Mouse (Mus musculus): ENCODE results near the gene Abcc12. TPM values are rescaled to one million over a fixed set of nuclear protein-coding genes. Genes with fewer than 3 reads are reported as not detected.

Abcc12 gene
- total RNA-seq (2012; rRNA removed) = not detected in 2 replicates
- total RNA-seq (2014; rRNA removed) = not detected in 2 replicates
- not detected in 2 replicates for polyA plus RNA-seq (2012; ENCODE audit: insufficient read length, low read depth)

- dilution Hi-C loops (cut with MboI; ENCODE audit: extremely low pct_ligation_motif_present, extremely low pct_unique_long_range_greater_than_20kb, low sequenced_read_pairs) = no loop called here
- H3K4me3 ChIP-seq (replicated peaks in 1 of 3; ENCODE audit: low read depth in 2 of 3, low read length in 2 of 3, poor library complexity in 1 of 3) = no peak within 1 kb of the TSS
Observed at GRCm38 (mm10) chr8:86580458-86580857, at the start of gene Abcc12. Gene Abcc12 (minus strand): TSS chr8:86580686.

GRCm38 (mm10) chr8:86630212-86630611, 49.7 kb upstream of the Abcc12 start:
- Histone ChIP-seq H3K4me3 (replicated peaks in 1 of 3; ENCODE audit: low read depth in 2 of 3, low read length in 2 of 3, poor library complexity in 1 of 3) (no peak overlapping the region), H3K9me3 (replicated peaks; ENCODE audit: low read length) (no peaks in the 10 kb centered on the region), H3K79me2 (replicated peaks; ENCODE audit: control insufficient read depth, extremely low read depth, insufficient read depth, poor library complexity, severe bottlenecking) (peaks cover 5% of the 10 kb centered on the region; the same call in 1 of the 2 replicates), H3K36me3 (replicated peaks in 1 of 2; ENCODE audit: control insufficient read depth in 1 of 2, insufficient read depth in 1 of 2, low read length in 1 of 2) (peaks cover 15 to 44% of the 10 kb centered on the region in 2 experiments), H3K27ac (ENCODE audit: insufficient read depth, low read depth) (no peak overlapping the region), H3K9ac (ENCODE audit: insufficient read depth, low read depth) (no peak overlapping the region), H3K4me1 (ENCODE audit: control insufficient read depth in 1 of 2, insufficient read depth in 2 of 2) (peaks cover 0 to 18% of the 10 kb centered on the region in 2 experiments; a peak in 2 of 4 replicates), H3K4me2 (ENCODE audit: insufficient read depth, low read depth, poor library complexity, severe bottlenecking) (no peak overlapping the region), H3K27me3 (replicated peaks) (no peaks in the 10 kb centered on the region)
- DNase-seq (ENCODE audit: extremely low read depth) = no peak
- in situ Hi-C loops (cut with MboI; ENCODE audit: low pct_ligation_motif_present, low pct_unique_long_range_greater_than_20kb, low sequenced_read_pairs) (no loop called here), dilution Hi-C loops (cut with MboI; ENCODE audit: extremely low pct_ligation_motif_present, extremely low pct_unique_long_range_greater_than_20kb, low sequenced_read_pairs) (no loop called here)
- no peak for TF ChIP-seq GABPA (IDR thresholded peaks at IDR 0.05; ENCODE audit: insufficient replicate concordance, low read depth, low read length)
- no peak for TF ChIP-seq USF1 (IDR thresholded peaks at IDR 0.05; ENCODE audit: low read depth, low read length)
- no peak for TF ChIP-seq E2F4 (IDR thresholded peaks at IDR 0.05; ENCODE audit: insufficient replicate concordance, low read depth, low read length)
- TF ChIP-seq NELFE (IDR thresholded peaks at IDR 0.05; ENCODE audit: low read depth, low read length) = no peak
- no peak for TF ChIP-seq NRF1 (IDR thresholded peaks at IDR 0.05; ENCODE audit: low read depth, low read length)
- TF ChIP-seq KAT2A (IDR thresholded peaks at IDR 0.05; ENCODE audit: insufficient replicate concordance, low read length) = no peak
- TF ChIP-seq EP300 (IDR thresholded peaks at IDR 0.05; ENCODE audit: low read length) = no peak
- TF ChIP-seq CHD2 (IDR thresholded peaks at IDR 0.05; ENCODE audit: low read length) = no peak
- TF ChIP-seq UBTF (IDR thresholded peaks at IDR 0.05; ENCODE audit: low read depth, low read length) = no peak

More at GRCm38 (mm10) chr8:86580458-86580857, at the start of gene Abcc12:
- peaks cover 8% of the 10 kb centered on the region for H3K27me3 ChIP-seq (replicated peaks)
- peaks cover 0 to 3% of the 10 kb centered on the region in 2 experiments; a peak in 2 of 4 replicates for H3K4me1 ChIP-seq (ENCODE audit: control insufficient read depth in 1 of 2, insufficient read depth in 2 of 2)
- in situ Hi-C loops (cut with MboI; ENCODE audit: low pct_ligation_motif_present, low pct_unique_long_range_greater_than_20kb, low sequenced_read_pairs) = no loop called here
- H3K9ac ChIP-seq (ENCODE audit: insufficient read depth, low read depth) = no peak within 1 kb of the TSS
- H3K27ac ChIP-seq (ENCODE audit: insufficient read depth, low read depth) = no peak within 1 kb of the TSS
- H3K4me2 ChIP-seq (ENCODE audit: insufficient read depth, low read depth, poor library complexity, severe bottlenecking) = no peak within 1 kb of the TSS
- TF ChIP-seq RAD21 (IDR thresholded peaks at IDR 0.05; ENCODE audit: low read depth, low read length) (no peak), KAT2A (IDR thresholded peaks at IDR 0.05; ENCODE audit: insufficient replicate concordance, low read length) (no peak), BHLHE40 (IDR thresholded peaks at IDR 0.05; ENCODE audit: low read depth, low read length) (no peak), TCF12 (IDR thresholded peaks at IDR 0.05; ENCODE audit: low read depth, low read length) (no peak), CHD2 (IDR thresholded peaks at IDR 0.05; ENCODE audit: low read length) (no peak), EP300 (IDR thresholded peaks at IDR 0.05; ENCODE audit: low read length) (no peak)
- H3K79me2 ChIP-seq (replicated peaks; ENCODE audit: control insufficient read depth, extremely low read depth, insufficient read depth, poor library complexity, severe bottlenecking) = no peaks in the 10 kb centered on the region
- no peaks in the 10 kb centered on the region for H3K9me3 ChIP-seq (replicated peaks; ENCODE audit: low read length)
- DNase-seq (ENCODE audit: extremely low read depth) = no peak
- H3K36me3 ChIP-seq (replicated peaks in 1 of 2; ENCODE audit: control insufficient read depth in 1 of 2, insufficient read depth in 1 of 2, low read length in 1 of 2) = no peaks in the 10 kb centered on the region

GRCm38 (mm10) chr8:86624915-86625314, 44.4 kb upstream of the Abcc12 start:
- Histone ChIP-seq H3K9me3 (replicated peaks; ENCODE audit: low read length) (no peaks in the 10 kb centered on the region), H3K4me1 (ENCODE audit: control insufficient read depth in 1 of 2, insufficient read depth in 2 of 2) (peaks cover 3 to 17% of the 10 kb centered on the region in 2 experiments; a peak in 2 of 4 replicates), H3K27me3 (replicated peaks) (no peaks in the 10 kb centered on the region), H3K27ac (ENCODE audit: insufficient read depth, low read depth) (no peak overlapping the region), H3K4me2 (ENCODE audit: insufficient read depth, low read depth, poor library complexity, severe bottlenecking) (peak overlapping the region; percentile 98), H3K36me3 (replicated peaks in 1 of 2; ENCODE audit: control insufficient read depth in 1 of 2, insufficient read depth in 1 of 2, low read length in 1 of 2) (peaks cover 0 to 5% of the 10 kb centered on the region in 2 experiments), H3K79me2 (replicated peaks; ENCODE audit: control insufficient read depth, extremely low read depth, insufficient read depth, poor library complexity, severe bottlenecking) (peaks cover 13% of the 10 kb centered on the region), H3K4me3 (replicated peaks in 1 of 3; ENCODE audit: low read depth in 2 of 3, low read length in 2 of 3, poor library complexity in 1 of 3) (peak overlapping the region; percentile 72 to 99 (median 95)), H3K9ac (ENCODE audit: insufficient read depth, low read depth) (peak overlapping the region; percentile 86)
- in situ Hi-C loops (cut with MboI; ENCODE audit: low pct_ligation_motif_present, low pct_unique_long_range_greater_than_20kb, low sequenced_read_pairs) = no loop called here
- no peak for TF ChIP-seq ELF1 (IDR thresholded peaks at IDR 0.05; ENCODE audit: low read depth, low read length)
- TF ChIP-seq IRF4 (IDR thresholded peaks at IDR 0.05; ENCODE audit: low read depth, low read length) = no peak
- no peak for TF ChIP-seq POLR2AphosphoS2 (IDR thresholded peaks at IDR 0.05; ENCODE audit: low read depth, low read length)
- no peak for TF ChIP-seq NRF1 (IDR thresholded peaks at IDR 0.05; ENCODE audit: low read depth, low read length)
- no peak for TF ChIP-seq PAX5 (IDR thresholded peaks at IDR 0.05; ENCODE audit: low read length)
- no peak for TF ChIP-seq HCFC1 (IDR thresholded peaks at IDR 0.05; ENCODE audit: low read depth, low read length)
- no peak for TF ChIP-seq CTCF (conservative IDR thresholded peaks at IDR 0.05 in 1 of 2, IDR thresholded peaks at IDR 0.05 in 1 of 2; ENCODE audit: low read depth in 2 of 2, low read length in 2 of 2)
- TF ChIP-seq CHD2 (IDR thresholded peaks at IDR 0.05; ENCODE audit: low read length) = no peak
- no peak for TF ChIP-seq USF1 (IDR thresholded peaks at IDR 0.05; ENCODE audit: low read depth, low read length)
- no peak for TF ChIP-seq MEF2A (IDR thresholded peaks at IDR 0.05; ENCODE audit: borderline replicate concordance, low read depth, low read length)
- TF ChIP-seq MAFK (IDR thresholded peaks at IDR 0.05; ENCODE audit: insufficient replicate concordance, low read length) = no peak
- TF ChIP-seq ZMIZ1 (IDR thresholded peaks at IDR 0.05; ENCODE audit: low read depth, low read length) = no peak
- DNase-seq (ENCODE audit: extremely low read depth) = no peak
- dilution Hi-C loops (cut with MboI; ENCODE audit: extremely low pct_ligation_motif_present, extremely low pct_unique_long_range_greater_than_20kb, low sequenced_read_pairs) = no loop called here
